10 mouse cellular contexts compared by ENCODE assay signal in genomic region chr15:81277928-81278327, GRCm38 (mm10). TPM values are rescaled to one million over a fixed set of nuclear protein-coding genes. Genes with fewer than 3 reads are reported as not detected.
A peak's percentile ranks its signal among the peaks of the same experiment; 100 is the strongest.
DNase-seq lines count a peak whose midpoint lies in the region; ATAC-seq and TF ChIP-seq lines count a peak whose summit lies in the region.
"Had no signal": no experiment of that assay in that cellular context is flagged by ENCODE, and none has a peak within 500 bp of the region (broad histone marks: within the 10 kb centered on the region; RNA-seq: fewer than 3 reads in every experiment).

No protein-coding gene starts in this region.

- intact Hi-C loops in gastrocnemius, adult 2 months (cut with DNase I): no loop called here

- no peak overlapping the region for H3K4me3 ChIP-seq in embryonic facial prominence, embryonic 13.5 days
- no peak overlapping the region for H3K4me3 ChIP-seq in gastrocnemius, adult 2 months
- H3K4me3 ChIP-seq: lung, embryonic 15.5 days had no signal

- TF ChIP-seq CTCF in gastrocnemius, adult 2 months (IDR thresholded peaks at IDR 0.05): no peak

- no peaks in the 10 kb centered on the region for H3K27me3 ChIP-seq in embryonic facial prominence, embryonic 13.5 days
- H3K27me3 ChIP-seq: lung, embryonic 15.5 days had no signal

- H3K27ac ChIP-seq in embryonic facial prominence, embryonic 13.5 days: peak overlapping the region; percentile 44
- no peak overlapping the region for H3K27ac ChIP-seq in gastrocnemius, adult 2 months
- H3K27ac ChIP-seq: lung, embryonic 15.5 days had no signal

- 0 out of 2 replicates have a peak overlapping the region, but pooled peaks have one; percentile 16 for H3K9ac ChIP-seq in embryonic facial prominence, embryonic 13.5 days
- H3K9ac ChIP-seq: lung, embryonic 15.5 days had no signal

- DNase-seq in embryo, embryonic 10.5 days (ENCODE audit: low spot score): peak; percentile 71
- DNase-seq in kidney, postnatal 25 days: peak; percentile 26 to 50
- DNase-seq in neural tube, embryonic 10.5 days (ENCODE audit: extremely low spot score, low spot score): peak; percentile 40
- no peak for DNase-seq in gastrocnemius, adult 2 months
- DNase-seq in urinary bladder, postnatal 10 days (ENCODE audit: low spot score): no peak

- peak overlapping the region; percentile 20; the same call in 1 of the 2 replicates for H3K4me2 ChIP-seq in embryonic facial prominence, embryonic 13.5 days
- H3K4me2 ChIP-seq: lung, embryonic 15.5 days had no signal

- peaks cover 25% of the 10 kb centered on the region for H3K4me1 ChIP-seq in embryonic facial prominence, embryonic 13.5 days

- 6% methylated on average over 11 of the region's 11 CpGs for WGBS in embryonic facial prominence, embryonic 13.5 days

- peak; percentile 71; the same call in 1 of the 2 replicates for ATAC-seq in embryonic facial prominence, embryonic 13.5 days (ENCODE audit: insufficient number of reproducible peaks, insufficient read depth, low FRiP score, low TSS enrichment, low read depth)
- no peak for ATAC-seq in erythroid progenitor cell, adult 5-6 weeks (replicated peaks; ENCODE audit: low FRiP score, poor library complexity, severe bottlenecking)

- no peaks in the 10 kb centered on the region for H3K36me3 ChIP-seq in embryonic facial prominence, embryonic 13.5 days
- H3K36me3 ChIP-seq: lung, embryonic 15.5 days had no signal

- H3K9me3 ChIP-seq in embryonic facial prominence, embryonic 13.5 days: no peaks in the 10 kb centered on the region
- H3K9me3 ChIP-seq: lung, embryonic 15.5 days had no signal

RNA-seq across cellular contexts. Expression of gene Mchr1, which starts 42.6 kb away (rescaled TPM):
- polyA plus RNA-seq in embryonic facial prominence, embryonic 13.5 days (2015; fragmentation: Nextera tagmentation; extraction: Ambion mirVana): 0.51 and 0.54 TPM in 2 replicates
- total RNA-seq in erythroid progenitor cell, adult 5-6 weeks (2015; ENCODE audit: low replicate concordance): not detected in 2 replicates
- not detected in 2 replicates for total RNA-seq in erythroid progenitor cell, adult 5-6 weeks (2017; ENCODE audit: low replicate concordance)
- total RNA-seq in gastrocnemius, adult 2 months (2021): 1 to 10 TPM; 3.2 to 5.5 TPM
- total RNA-seq: MEL had no signal
- polyA plus RNA-seq: heart, embryonic 14.5 days had no signal

Comparison
In these comparisons a context has a peak if more than half of its experiments do, and no peak if none do; other contexts are left out.
1. DNase-seq: peak in embryo, embryonic 10.5 days (single experiment), kidney, postnatal 25 days (2 of 2) and neural tube, embryonic 10.5 days (single experiment); none in gastrocnemius, adult 2 months (single experiment) and urinary bladder, postnatal 10 days (single experiment).
2. RNA of gene Mchr1, which starts 42.6 kb away (total RNA-seq): 3.2 to 5.5 TPM in gastrocnemius, adult 2 months; not detected in erythroid progenitor cell, adult 5-6 weeks; every median in the first group is over 4 times any median in the second.